Mouse (Mus musculus): Measurements from ENCODE around the gene Il17a. TPM values are rescaled to one million over a fixed set of nuclear protein-coding genes. Genes with fewer than 3 reads are reported as not detected.

Gene Il17a
- polyA plus RNA-seq (2012; rRNA removed): not detected in 2 replicates

GRCm38 (mm10) chr1:20730903-20731302, at the start of gene Il17a:
Il17a (plus strand) TSS chr1:20730905.

Other genes with a start within 250 kb of the Il17a start
- gene Pkhd1, start 112.8 kb upstream of the Il17a start, polyA plus RNA-seq (2012; rRNA removed): 0.13 TPM in 1 of 2 replicates, not detected in the other
- 0.25 and 0.29 TPM in 2 replicates for gene Il17f, start 59.7 kb downstream of the Il17a start, polyA plus RNA-seq (2012; rRNA removed)
- 42.4 and 43.3 TPM in 2 replicates for gene Mcm3, start 89.4 kb downstream of the Il17a start, polyA plus RNA-seq (2012; rRNA removed)
- 14.9 and 16.0 TPM in 2 replicates for gene Paqr8, start 159.7 kb downstream of the Il17a start, polyA plus RNA-seq (2012; rRNA removed)
- gene Efhc1, start 220.7 kb downstream of the Il17a start, polyA plus RNA-seq (2012; rRNA removed): 2.0 and 2.1 TPM in 2 replicates

All from central nervous system, embryonic 14 days (tissue).